ENCODE assay signal across 9 mouse cellular contexts in genomic region chr12:13626803-13627706, GRCm38 (mm10).
A peak's percentile ranks its signal among the peaks of the same experiment; 100 is the strongest.
DNase-seq lines count a peak whose midpoint lies in the region; ATAC-seq and TF ChIP-seq lines count a peak whose summit lies in the region.
"Had no signal": no experiment of that assay in that cellular context is flagged by ENCODE, and none has a peak within 500 bp of the region (broad histone marks: within the 10 kb centered on the region; RNA-seq: fewer than 3 reads in every experiment).

No protein-coding gene starts in this region.

- H3K27ac ChIP-seq in lung, postnatal 0 days (ENCODE audit: low read length), result no peak overlapping the region
- H3K27ac ChIP-seq in hindbrain, embryonic 11.5 days (ENCODE audit: low read depth, low read length), result no peak overlapping the region
- no peak overlapping the region for H3K27ac ChIP-seq in neural tube, embryonic 14.5 days (ENCODE audit: low read depth, low read length)
- H3K27ac ChIP-seq: lung, embryonic 15.5 days had no signal

- TF ChIP-seq EP300 in lung, postnatal 0 days (IDR thresholded peaks at IDR 0.05), result no peak

- peak; percentile 67 for TF ChIP-seq CTCF in lung, postnatal 0 days (IDR thresholded peaks at IDR 0.05)

- no peak overlapping the region for H3K4me3 ChIP-seq in lung, postnatal 0 days (ENCODE audit: low read depth, low read length)
- no peak overlapping the region for H3K4me3 ChIP-seq in hindbrain, embryonic 11.5 days (ENCODE audit: low read depth, low read length)
- no peak overlapping the region for H3K4me3 ChIP-seq in neural tube, embryonic 14.5 days (ENCODE audit: low read depth, low read length)
- H3K4me3 ChIP-seq: lung, embryonic 15.5 days had no signal

- 52% methylated on average over 12 of the region's 12 CpGs for WGBS in lung, postnatal 0 days
- 47% methylated on average over 12 of the region's 12 CpGs for WGBS in hindbrain, embryonic 11.5 days
- WGBS in neural tube, embryonic 14.5 days, result 32% methylated on average over 12 of the region's 12 CpGs

- H3K36me3 ChIP-seq in lung, postnatal 0 days (ENCODE audit: insufficient read depth, low read length), result no peaks in the 10 kb centered on the region
- H3K36me3 ChIP-seq in hindbrain, embryonic 11.5 days (ENCODE audit: control insufficient read depth, insufficient read depth, low read length), result no peaks in the 10 kb centered on the region
- no peaks in the 10 kb centered on the region for H3K36me3 ChIP-seq in neural tube, embryonic 14.5 days (ENCODE audit: control insufficient read depth, insufficient read depth, low read length)
- H3K36me3 ChIP-seq: lung, embryonic 15.5 days had no signal

- no peaks in the 10 kb centered on the region for H3K4me1 ChIP-seq in lung, postnatal 0 days (ENCODE audit: insufficient read depth, low read depth, low read length)
- 0 out of 2 replicates have a peak, but pooled peaks cover 2% of the 10 kb centered on the region for H3K4me1 ChIP-seq in hindbrain, embryonic 11.5 days (replicated peaks; ENCODE audit: control insufficient read depth, insufficient read depth, low read length)
- no peaks in the 10 kb centered on the region for H3K4me1 ChIP-seq in neural tube, embryonic 14.5 days (ENCODE audit: control insufficient read depth, insufficient read depth, low read length)
- H3K4me1 ChIP-seq: lung, embryonic 15.5 days had no signal

- no peaks in the 10 kb centered on the region for H3K9me3 ChIP-seq in lung, postnatal 0 days (ENCODE audit: low read length)
- no peaks in the 10 kb centered on the region for H3K9me3 ChIP-seq in hindbrain, embryonic 11.5 days (ENCODE audit: control insufficient read depth, low read length)
- no peaks in the 10 kb centered on the region for H3K9me3 ChIP-seq in neural tube, embryonic 14.5 days (ENCODE audit: control insufficient read depth, low read length)
- H3K9me3 ChIP-seq: lung, embryonic 15.5 days had no signal

- intact Hi-C loops in gastrocnemius, postnatal 36 days (cut with DNase I), result no loop called here

- H3K9ac ChIP-seq in lung, postnatal 0 days (replicated peaks; ENCODE audit: low read depth), result no peak overlapping the region
- no peak overlapping the region for H3K9ac ChIP-seq in hindbrain, embryonic 11.5 days (ENCODE audit: low read depth, low read length)
- no peak overlapping the region for H3K9ac ChIP-seq in neural tube, embryonic 14.5 days (replicated peaks; ENCODE audit: low read depth, low read length)
- H3K9ac ChIP-seq: lung, embryonic 15.5 days had no signal

- no peak overlapping the region for H3K4me2 ChIP-seq in lung, postnatal 0 days (replicated peaks; ENCODE audit: low read depth, low read length)
- no peak overlapping the region for H3K4me2 ChIP-seq in hindbrain, embryonic 11.5 days (replicated peaks; ENCODE audit: low read depth, low read length)
- H3K4me2 ChIP-seq in neural tube, embryonic 14.5 days (ENCODE audit: low read depth, low read length), result no peak overlapping the region
- H3K4me2 ChIP-seq: lung, embryonic 15.5 days had no signal

- no peak for ATAC-seq in lung, postnatal 0 days
- ATAC-seq in hindbrain, embryonic 11.5 days (ENCODE audit: low FRiP score), result peak; percentile 68
- peak; percentile 28; the same call in 1 of the 2 replicates for ATAC-seq in neural tube, embryonic 14.5 days (ENCODE audit: low read depth)

- peak; percentile 5 for DNase-seq in adrenal gland, postnatal 25 days
- DNase-seq in adrenal gland, postnatal 4 days (ENCODE audit: low spot score in 2 of 2), result no peak
- no peak for DNase-seq in lung, postnatal 0 days (ENCODE audit: low spot score)
- DNase-seq in lung, postnatal 10 days, result no peak
- DNase-seq in hindbrain, embryonic 11.5 days (ENCODE audit: low spot score), result peak; percentile 54
- DNase-seq in frontal cortex, postnatal 14 days (ENCODE audit: low spot score in 2 of 2), result no peak
- no peak for DNase-seq in gastrocnemius, postnatal 36 days

- H3K27me3 ChIP-seq in lung, postnatal 0 days (replicated peaks; ENCODE audit: insufficient read depth, low read length), result no peaks in the 10 kb centered on the region
- H3K27me3 ChIP-seq in hindbrain, embryonic 11.5 days (ENCODE audit: control insufficient read depth, insufficient read depth, low read length), result no peaks in the 10 kb centered on the region
- no peaks in the 10 kb centered on the region for H3K27me3 ChIP-seq in neural tube, embryonic 14.5 days (ENCODE audit: control insufficient read depth, insufficient read depth, low read length)
- H3K27me3 ChIP-seq: lung, embryonic 15.5 days had no signal

Comparison
In these comparisons a context has a peak if more than half of its experiments do, and no peak if none do; other contexts are left out.
1. DNase-seq: peak in adrenal gland, postnatal 25 days (single experiment) and hindbrain, embryonic 11.5 days (single experiment); none in adrenal gland, postnatal 4 days (0 of 2), lung, postnatal 0 days (single experiment), lung, postnatal 10 days (single experiment), frontal cortex, postnatal 14 days (0 of 2) and gastrocnemius, postnatal 36 days (0 of 2).